Mouse (Mus musculus) cerebellum, adult 11-12 months (tissue): ENCODE results near the gene Tent5b.

ENCODE experiments used
- DNase-seq: peaks from one replicate; pipeline ENCODE4 v3.0.0; 2022

The Tent5b gene

DNA sequence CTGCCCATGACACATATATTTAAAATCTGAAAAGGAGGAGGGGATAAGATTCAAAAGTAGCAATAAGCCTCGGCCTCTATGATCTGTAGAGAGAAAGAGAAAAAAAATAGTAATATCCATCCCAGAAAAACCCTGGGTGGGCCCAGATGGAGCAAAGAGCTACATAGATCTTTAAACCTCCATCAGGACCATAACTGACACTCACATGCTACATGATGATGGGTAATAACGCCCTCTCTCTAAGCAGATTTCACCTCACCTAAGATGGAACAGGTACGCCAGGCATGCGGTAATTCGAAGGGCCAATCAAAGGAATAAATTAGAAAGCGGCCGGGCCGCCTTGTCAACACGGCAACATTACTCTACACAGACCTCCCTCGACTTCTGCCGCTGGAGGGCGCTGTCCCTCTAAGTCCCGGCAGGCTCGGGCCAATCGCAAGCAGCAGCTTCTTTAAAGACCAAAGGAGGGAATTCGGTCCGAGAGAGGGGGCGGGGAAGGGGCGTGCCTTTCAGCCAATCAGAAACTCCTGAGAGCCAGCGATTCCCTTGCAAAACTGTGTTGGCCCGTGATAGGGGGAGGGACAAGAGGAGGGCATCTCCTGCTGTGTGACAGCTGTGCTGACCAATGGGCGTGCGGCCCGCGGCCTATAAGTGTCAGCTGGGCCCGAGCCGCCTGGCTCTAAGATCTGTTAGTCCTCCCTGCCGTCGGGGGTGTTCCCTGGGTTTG lies at the start of gene Tent5b:
Gene Tent5b, plus strand, starts transcription at position 675 of the 727 bp plus-strand sequence.
- peak; percentile 99 for DNase-seq

DNA sequence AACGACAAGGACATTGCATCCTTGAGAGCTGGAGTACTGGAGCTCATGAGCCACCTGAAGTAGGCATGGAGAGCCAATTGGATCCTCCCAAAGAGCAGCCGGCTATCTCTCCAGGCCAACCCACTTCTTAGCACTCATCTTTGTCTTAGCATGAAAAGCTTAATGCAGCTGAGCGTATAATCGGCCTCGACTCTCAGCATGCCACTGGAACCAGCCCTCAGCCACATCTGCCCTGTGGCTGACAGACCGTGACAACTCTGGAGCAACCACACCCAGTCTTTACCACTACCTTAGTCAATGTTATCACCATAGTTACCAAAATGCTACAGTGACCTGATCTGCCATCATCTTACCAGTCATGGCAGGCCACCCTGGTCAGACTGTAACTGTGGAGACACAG lies 48.4 kb upstream of the Tent5b start:
- DNase-seq: no peak

DNA sequence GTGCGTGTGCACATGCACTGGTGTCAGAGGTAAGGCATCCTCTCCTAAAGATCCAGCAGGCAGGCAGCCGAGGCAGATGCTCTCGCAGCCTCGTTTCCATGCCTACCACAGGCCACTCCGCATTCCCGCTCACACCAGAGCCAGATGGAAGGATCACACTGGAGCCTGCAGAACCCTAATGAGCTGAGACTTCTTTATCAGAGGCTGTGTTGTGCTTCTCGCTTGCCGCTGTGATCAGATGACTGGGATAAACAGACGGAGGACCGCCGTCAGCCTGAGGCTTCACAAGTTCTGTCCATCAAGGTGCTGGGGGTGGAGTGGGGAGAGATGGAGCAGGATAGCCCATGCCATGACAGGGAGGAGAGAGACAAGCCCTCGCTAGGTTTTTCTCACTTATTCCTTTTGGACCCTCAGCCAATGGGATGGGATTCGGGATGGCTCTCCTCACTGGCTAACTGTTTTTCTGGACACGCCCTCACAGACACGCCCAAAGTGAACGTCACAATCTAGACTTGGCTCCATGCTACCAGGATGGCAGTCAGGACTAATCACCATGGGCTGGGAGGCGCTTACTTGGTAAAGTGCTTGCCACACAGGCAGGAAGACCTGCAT lies 47.3 kb upstream of the Tent5b start:
- no peak for DNase-seq

DNA sequence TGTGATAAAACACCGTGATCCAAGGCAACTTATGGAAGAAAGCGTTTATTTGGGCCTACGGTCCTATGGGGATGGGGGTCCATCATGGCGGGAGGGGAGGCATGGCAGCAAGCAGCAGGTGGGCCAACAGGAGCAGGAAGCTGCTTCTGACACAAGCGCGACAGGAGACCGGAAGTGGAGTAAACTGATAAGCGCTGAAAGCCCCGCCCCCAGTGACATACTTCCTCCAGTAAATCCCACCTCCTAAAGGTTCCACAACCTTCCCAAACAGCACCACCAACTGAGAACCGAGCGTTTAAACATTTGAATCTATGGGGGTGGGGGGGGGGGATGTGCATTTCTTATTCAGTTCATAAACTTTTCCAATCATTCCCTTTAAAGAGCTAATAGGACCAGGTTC lies 44.0 kb upstream of the Tent5b start:
- DNase-seq: no peak

DNA sequence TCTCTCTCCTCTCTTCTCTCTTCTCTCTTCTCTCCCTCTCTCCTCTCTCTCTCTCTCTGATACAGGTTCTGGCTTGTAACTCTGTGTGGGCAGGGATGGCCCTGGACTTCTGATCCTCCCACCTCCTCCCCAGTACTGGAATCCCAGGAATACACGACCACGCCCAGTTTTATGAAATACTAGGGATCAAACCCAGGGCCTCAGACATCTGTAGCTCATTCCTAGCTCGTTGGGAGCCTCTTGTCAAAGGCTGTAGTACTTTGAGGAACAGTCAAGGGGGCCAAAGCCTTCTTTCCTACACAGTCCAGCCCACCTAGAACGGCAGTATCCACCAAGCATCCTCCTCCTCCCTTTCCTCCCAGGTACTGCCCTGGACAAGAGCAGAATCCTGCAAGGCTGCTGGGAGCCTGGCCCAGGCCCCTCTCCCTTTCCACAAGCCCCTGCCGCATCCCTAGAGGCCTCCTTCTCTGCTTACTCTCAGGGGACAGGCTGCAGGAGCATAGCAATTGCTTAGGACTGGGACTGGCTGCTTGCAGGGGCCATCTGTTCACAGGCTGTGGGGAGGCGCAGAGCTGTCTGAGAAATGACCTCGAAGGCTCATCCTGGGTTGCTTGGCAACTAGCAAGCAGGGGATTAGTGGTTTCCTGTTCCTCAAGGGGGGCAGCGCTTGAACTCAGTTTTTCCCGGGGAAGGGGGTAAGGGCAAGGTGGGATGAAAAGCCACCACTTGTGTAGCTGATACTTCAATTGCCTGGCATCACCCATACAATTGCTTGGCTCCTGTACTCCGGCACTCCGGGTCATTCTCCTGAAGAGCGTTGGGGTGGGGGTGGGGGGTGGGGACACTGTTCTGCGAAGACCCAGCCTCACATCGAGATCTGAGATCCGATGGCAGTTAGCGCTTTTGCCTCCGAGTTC lies 40.2 kb upstream of the Tent5b start:
- DNase-seq: peak; percentile 58

DNA sequence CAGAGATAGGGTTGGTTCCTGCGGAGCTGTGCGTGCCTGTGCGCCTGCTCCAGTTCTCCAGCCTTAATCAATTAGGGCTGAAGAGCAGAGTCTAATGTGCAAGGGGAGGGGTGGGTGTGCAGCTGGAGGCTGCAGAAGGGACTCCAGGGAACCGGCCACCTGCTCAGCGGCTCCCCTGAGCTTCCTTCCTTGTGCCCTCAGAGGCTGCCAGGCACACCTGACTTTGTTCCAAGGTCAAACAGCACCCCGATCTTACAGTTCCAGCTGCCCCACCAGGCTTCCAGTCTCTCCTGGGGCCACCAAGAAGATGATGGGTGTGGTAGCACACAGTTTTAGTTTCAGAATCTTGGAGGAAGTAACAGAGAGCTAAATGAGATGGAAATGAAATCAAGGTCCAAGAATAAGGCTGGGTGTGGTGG lies 39.5 kb upstream of the Tent5b start:
- DNase-seq: no peak

DNA sequence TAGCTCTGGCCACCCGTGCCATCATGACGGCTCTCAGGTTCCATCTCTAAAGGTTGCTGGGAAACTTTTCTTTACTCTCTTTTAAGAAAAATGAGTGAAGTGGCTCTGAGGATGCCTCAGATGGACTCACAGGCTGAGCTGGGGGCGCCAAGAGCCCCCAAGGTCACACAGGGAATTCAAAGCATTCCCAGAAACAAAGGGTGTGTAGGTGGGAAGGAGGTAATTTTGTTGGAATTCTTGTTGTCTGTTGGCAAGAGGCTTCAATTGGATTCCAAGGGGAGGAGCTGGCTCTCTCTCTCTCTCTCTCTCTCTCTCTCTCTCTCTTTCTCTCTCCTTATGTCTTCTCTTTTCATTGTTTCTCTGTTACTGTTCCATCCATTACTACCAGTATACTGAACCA lies 37.7 kb upstream of the Tent5b start:
- DNase-seq: no peak

DNA sequence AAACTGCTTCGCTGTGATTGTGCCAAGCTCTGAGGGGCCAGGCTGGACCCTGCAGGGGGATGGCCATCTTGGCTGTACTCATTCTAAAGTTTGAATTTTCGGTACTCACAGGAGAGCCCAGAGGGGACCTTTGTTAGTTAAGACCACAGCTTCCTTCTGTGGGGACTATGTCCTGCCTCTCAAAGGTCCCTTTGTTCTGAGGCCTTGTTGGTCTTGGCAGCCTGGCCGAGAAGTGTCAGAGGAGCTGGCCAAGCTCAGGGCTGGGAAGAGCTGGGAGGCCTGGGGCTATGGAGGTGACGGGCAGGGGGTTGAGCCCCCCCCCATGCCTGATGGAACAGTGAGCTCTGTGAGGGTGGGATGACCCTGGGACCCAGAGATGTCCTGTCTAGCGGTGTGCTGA lies 36.8 kb upstream of the Tent5b start:
- DNase-seq: no peak

DNA sequence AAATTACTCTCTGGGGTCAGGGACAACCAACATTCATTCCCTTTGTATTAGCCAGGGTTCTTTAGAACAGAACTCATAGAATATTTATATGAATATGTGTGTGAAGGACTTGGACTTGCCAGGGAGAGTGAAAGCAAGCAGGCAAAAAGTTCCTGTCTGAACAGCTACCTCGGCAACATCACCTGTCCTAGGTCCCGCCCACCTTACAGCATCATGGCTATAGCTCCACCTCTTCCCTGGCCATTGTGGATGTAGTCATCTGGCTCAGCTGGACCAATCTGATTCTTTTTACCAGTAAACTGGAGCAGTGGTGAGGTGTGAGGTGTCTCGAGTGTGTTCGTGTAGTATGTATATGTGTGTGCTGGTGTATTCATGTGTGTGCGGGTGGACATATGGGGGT lies 34.2 kb upstream of the Tent5b start:
- no peak for DNase-seq

DNA sequence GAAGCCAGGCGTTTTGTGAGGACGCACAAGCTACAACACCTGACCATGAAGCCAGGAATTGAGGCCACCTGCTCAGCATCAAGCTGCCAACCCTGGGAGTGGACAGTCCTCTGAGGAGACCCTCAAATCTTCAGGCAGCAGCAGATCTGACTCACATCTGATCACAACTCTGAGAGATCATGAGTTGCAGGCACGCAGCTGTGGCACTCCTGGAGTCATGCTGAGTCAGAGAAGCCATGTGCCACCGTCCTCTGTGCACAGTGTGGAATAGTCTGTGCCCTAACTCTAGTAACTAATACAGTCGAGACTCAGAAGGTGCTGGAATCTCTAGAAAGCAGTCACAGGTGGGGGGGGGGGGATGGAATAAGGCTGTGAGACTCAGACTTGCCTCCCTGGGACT lies 32.6 kb upstream of the Tent5b start:
- DNase-seq: no peak

DNA sequence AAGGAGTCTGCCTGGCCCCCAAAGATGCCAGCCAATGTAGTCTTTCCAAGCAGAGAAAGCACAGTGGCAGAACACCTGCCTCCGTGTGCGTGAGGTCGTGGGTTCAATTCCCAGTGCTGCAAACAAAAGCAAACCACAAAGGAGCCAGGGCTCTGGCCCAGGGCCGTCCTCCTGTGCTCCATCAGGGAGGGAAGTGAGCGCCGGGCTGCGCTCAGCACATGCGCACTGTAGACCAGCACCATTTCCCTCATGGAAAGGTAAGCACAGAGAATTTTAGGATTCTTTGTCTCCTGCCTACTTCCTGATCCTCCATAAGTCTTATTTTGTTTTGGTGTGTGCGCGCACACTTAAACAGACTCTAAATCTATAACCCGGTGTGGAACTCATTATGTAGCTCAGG lies 32.0 kb upstream of the Tent5b start:
- no peak for DNase-seq

DNA sequence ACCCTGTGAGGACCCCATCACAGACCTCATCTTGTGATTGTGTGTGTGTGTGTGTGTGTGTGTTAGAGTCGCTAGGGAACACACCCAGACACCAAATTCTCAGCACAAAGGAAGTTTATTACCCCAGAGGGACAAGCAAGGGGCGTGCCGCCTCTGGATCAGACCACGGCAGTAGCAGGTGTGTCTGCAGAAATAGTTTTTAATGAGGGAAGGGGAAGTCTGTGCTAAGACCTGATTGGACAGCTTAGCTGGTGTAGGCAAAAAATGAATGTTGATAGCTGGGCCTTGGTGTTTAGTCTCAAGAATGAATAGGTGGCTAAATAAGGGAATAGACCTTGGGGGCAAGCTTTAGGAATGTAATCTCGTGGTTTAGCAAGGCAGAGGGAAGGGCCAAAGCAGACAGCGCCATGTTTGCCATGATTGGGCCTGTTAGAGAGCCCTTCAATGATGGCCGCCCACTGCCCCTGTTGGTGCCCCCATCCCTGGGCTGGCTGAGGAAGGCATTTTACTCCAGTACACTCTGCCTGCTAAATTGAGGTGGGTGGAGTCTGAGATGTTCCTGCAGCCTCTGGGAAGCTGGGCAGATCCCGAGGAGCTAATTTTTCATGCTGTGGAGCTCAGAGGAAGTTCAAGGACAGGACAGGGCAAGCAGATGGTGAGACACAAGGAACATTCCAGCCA lies 31.1 kb upstream of the Tent5b start:
- no peak for DNase-seq

DNA sequence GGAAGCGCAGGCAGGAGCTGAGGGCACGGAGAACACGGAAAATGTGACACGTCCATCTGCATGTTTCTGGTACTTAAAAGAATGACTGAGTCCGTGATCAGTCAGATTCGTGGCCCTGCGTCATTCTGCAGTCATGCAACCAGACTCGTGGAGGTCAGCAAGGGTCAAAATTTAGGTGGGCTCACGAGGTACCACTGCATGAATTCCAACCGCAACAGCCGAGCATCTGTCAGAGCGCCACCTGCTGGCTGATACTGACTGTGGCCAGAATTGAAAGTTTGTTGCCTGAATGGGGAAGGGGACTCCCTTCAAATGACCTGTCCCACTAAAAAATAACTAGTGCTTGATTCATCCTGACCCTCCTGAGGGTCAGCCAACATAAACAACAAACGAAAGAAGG lies 30.2 kb upstream of the Tent5b start:
- DNase-seq: no peak

DNA sequence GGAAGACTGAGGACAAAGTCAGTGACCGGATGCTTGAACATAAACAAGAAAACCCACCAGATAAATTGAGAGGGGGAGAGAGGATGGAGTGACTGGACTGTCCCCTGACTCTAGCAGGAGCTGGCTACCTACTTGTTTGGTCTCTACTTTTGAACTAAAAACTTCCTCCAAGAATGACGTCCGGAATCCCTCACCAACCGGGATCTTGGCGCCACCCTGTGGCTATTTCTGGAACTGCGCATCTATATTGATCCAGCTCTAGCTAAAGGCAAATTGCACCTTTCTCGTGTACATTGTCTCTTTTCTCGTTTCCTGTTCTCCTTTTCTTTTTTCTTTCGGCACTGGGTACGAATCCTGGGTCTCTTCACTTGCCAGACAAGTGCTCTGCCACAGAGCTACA lies 28.4 kb upstream of the Tent5b start:
- DNase-seq: peak; percentile 46

DNA sequence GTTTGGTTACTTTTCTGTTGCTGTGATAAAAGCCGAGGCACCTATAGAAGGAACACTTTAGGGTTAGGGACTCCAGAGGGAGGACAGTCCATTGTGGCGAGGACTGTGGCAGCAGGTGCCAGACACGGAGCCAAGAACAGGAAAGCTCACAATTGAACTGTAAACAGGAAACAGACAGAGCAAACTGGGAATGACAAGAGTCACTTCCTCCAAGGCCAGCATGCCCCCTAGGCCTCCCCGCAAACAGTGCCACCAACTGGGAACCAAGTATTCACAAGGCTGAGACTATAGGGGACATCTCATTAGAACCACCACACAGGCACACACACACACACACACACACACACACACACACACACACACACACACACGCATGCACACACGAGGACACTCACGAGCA lies 27.5 kb upstream of the Tent5b start:
- DNase-seq: no peak

DNA sequence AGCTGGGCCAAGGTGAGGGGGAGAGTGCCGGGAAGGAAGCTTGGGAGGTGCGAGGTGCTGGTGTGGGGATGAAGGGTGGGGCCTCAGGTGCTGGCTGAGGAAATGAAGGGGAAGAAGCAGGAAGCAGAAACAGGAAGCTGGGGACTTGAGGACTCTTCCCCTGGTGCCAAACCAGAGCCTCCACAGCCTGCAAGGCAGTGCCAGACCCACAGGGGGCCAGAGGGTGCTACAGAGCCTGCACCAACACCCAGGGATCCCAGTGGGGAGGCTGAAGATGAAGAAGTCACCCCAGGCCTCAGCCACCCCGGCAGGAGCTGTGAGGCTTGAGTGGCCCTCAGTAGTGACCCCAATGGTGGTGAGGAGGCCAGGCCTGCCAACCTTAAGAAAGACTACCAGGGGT lies 21.9 kb upstream of the Tent5b start:
- DNase-seq: no peak

DNA sequence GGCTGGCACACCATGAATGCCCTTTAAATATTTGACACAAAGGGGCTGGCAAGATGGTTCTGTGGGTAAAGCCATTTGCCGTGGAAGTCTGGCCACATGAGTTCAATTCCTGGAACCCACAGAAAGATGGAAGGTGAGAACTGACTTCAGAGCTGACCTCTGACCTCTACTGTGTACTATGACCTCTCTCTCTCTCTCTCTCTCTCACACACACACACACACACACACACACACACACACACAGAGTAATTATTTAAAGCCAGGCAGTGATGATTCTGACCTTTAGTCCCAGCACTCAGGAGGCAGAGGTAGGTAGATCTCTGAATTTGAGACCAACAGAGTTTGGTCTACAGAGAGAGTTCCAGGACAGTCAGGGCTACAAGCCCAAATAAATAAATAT lies 19.9 kb upstream of the Tent5b start:
- DNase-seq: no peak

DNA sequence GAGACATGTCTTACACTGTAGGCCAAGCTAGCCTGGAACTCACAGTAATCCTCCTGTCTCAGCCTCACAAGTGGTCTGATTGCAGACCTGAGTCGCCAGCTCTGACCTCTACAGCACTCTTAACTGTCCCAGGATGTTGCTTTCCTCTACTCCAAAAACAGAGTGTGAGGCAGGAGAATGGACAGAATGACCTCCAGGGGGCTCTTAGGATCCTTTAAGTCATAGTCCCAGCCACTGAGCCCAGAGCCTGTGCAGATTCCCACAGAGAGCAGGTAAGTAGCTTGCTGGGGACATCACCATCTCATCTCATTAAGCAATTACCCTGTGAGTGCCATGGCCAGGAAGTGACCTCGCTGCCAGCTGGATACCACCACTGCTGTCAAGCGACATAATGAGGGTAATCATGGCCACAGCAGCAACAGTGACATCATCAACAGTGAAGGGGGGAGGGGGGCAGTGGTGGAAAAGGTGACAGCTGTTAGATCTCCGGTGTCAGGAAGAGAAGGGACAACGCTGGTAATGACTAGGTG lies 19.1 kb upstream of the Tent5b start:
- no peak for DNase-seq

DNA sequence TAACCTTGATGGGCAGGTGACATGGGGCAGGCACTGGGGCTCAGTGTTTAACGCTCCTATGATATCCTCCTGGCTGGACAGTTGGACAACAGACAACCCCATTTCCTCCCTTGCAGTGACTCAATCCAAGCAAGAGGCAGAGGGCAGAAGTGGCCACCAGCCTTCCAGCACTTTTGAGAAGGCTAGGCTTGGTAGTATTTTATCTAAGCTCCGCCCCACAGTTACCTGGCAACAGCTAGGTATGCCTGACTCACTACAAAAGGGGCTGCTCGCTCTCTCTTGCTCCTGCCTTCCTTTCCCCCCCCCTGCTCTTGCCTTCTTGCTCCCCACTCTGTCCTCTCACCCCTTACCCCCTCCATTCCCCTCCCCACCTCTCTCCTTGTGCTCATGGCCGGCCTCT lies 18.6 kb upstream of the Tent5b start:
- no peak for DNase-seq

DNA sequence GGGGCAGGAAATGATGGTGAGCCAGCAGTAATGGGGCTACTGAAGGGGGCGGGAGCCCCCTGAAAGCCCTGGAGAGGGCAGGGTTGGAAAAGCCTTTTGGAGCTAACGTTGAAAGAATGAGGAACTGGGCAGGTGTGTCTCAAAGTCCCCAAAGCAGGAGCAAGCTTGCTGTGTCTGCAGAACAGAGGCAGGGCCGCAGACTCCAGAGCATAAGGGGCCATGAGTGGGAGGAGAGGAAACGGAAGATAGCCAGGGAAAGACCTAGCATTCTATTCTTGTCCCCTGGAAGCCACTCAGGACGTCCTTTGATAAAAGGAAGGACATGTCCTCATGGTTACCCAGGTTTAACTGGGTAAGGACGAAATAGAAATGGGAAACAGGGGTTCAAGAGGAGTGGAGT lies 16.7 kb upstream of the Tent5b start:
- no peak for DNase-seq

DNA sequence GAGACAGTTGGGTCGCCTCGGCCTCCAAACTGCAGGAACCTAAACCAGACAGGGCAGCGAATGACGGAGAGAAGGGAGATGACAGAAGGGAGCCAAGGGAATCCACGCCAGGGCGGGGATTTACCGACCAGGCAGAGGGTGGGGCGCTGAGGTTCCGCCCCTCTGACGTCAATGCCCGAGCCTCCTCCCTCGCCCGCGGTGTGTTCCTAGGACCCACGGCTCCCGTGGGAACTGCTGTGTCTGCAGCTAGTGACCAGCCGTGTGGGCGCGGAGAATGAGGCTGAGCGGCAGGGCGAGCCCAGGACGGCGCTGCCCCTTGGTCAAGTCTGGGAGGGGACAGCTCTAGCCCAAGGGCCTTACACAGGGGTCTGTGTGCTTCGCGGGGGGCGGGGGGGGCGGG lies 11.9 kb upstream of the Tent5b start:
- DNase-seq: peak; percentile 75

DNA sequence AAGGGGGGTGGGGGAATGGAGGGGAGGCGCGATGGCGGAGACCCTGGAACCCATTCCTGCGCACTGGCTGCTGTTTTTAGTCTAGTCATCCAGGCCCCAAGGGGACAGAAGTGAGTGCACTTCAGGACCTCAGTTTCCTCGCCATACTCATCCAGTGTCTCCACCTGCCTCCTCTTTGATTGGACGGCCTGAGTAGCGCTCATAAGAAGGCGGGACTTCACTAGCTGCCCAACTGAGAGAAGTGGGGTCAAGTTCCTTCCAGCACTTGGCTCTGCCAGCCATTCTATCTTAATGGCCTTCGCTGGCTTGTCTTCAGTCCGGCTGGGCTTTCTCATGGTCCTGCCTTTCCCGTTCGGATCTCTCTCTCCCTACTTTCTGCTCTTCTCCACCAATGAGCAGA lies 10.8 kb upstream of the Tent5b start:
- DNase-seq: no peak
